Mouse (Mus musculus): ENCODE results near the gene Ddb1.

GRCm38 (mm10) chr19:10583550-10584146 is 21.5 kb upstream of the Ddb1 start:
- no peak for TF ChIP-seq CTCF (IDR thresholded peaks at IDR 0.05; ENCODE audit: borderline replicate concordance, insufficient read depth, low read length)
- TF ChIP-seq POLR2A (IDR thresholded peaks at IDR 0.05; ENCODE audit: low read depth, low read length), result no peak
